Mouse (Mus musculus) gastrocnemius, postnatal 10 days (tissue): ENCODE results near the gene Thra. TPM values are rescaled to one million over a fixed set of nuclear protein-coding genes. Genes with fewer than 3 reads are reported as not detected.
A peak's percentile ranks its signal among the peaks of the same experiment; 100 is the strongest.

Experiments
- DNase-seq: peaks from one replicate; pipeline ENCODE4 v3.0.0; 2021; ENCODE audit warnings: mixed read lengths
- total RNA-seq, 2 experiments: library from RNA; stranded (reverse); gene quantifications; 2 replicates each; pipeline ENCODE4 v1.2.3; 2021

Thra gene
- total RNA-seq, 2 experiments from 2014 or later, result 149 to 169 TPM

DNA sequence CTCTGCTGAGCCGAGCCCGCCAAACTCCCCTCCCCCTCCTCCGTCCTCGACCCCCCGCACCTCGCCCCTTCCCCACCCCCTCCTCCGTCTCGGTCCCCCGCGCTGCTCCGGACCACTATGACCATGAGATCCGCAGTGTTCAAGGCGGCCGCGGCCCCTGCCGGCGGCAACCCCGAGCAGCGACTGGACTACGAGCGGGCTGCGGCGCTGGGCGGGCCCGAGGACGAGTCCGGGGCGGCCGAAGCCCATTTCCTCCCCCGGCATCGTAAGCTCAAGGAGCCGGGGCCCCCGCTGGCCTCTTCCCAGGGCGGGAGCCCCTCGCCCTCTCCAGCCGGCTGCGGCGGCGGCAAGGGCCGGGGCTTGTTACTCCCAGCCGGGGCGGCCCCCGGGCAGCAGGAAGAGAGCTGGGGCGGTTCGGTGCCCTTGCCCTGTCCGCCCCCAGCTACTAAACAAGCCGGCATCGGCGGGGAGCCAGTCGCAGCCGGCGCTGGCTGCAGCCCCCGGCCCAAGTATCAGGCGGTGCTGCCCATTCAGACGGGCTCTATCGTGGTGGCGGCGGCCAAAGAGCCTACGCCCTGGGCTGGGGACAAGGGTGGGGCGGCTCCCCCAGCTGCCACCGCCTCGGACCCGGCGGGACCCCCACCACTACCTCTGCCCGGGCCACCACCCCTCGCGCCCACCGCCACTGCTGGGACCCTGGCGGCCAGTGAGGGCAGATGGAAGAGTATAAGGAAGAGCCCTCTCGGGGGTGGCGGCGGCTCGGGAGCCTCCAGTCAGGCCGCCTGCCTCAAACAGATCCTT is 55.5 kb downstream of the Thra start:
- peak; percentile 65 for DNase-seq

DNA sequence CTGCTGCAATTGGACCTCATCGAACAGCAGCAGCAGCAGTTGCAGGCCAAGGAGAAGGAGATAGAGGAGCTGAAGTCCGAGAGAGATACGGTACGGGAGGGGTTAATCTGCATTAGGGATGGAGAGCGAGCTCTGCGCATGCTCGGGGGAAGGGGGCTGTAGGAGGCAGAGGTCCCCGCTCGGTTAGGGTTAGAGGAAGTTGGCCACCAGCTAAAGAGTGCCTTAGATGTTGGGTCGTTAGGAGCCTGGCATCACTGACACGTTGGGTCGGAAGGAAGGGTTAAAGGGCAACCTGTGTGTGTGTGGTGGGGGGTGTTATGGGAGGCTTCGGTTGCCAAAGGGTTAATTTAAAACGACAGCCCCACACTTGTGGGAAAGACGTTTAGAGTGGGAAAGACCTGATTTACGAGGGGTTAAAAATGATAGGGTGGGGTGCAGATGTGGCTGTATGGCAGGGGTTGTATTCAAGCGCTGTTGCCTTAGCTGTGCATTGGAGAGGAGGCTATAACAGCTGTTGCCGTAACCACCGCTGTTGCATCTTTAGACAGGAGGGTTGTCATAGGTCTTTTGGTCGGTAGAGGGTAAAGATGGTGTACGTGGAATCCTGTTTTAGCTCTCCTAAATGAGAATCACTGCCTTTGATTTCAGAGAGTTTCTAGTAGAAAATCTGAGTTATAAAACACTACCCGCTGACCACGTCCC is 56.2 kb downstream of the Thra start:
- DNase-seq, result peak; percentile 75

- no peak for DNase-seq
Observed at GRCm38 (mm10) chr11:98797306-98797705, 56.9 kb downstream of the Thra start.

GRCm38 (mm10) chr11:98797909-98798308 is 57.5 kb downstream of the Thra start:
- no peak for DNase-seq

- DNase-seq, result no peak
Observed at GRCm38 (mm10) chr11:98804605-98805004, 64.2 kb downstream of the Thra start, which contains the start of gene Casc3. Gene Casc3, plus strand, starts transcription at chr11:98804905.

DNA sequence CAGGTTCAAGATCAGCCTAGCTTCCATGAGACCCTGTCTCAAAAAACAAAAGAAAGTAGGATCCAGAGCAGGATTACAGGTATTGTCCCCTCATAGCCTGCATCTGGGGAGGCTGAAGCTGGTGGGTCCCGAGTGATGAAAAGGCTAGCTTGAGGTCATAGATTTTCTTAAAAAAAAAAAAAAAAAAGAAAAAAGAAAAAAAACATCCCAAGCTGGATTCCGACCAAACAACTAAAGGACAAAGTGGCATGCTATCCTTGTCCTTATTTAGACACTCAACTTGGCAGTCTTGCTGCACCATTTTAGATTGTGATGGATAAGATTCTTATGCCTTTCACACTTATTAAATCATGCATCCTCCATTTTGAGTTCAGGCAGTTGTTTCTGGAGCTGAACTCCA is 68.0 kb downstream of the Thra start:
- no peak for DNase-seq

GRCm38 (mm10) chr11:98809457-98810290 is 69.2 kb downstream of the Thra start:
- DNase-seq, result peak; percentile 97

DNA sequence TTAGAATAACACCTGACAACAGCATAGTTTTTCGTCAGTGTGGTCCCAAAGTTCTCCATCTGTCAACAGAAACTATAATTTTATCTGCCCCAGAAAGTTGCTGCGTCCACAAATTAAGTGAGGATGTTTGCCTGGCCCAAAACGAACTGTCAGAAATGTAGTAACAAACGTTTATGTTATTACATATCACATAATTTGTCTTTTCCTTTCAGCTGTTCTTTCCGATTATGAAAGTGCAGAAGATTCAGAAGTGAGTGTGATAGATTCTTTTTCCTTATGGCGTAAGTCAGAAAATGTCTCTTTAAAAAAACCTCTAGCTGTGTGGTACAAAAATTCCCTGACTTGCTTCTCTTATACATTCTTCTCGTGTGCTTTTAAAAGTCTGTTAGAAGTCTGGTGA is 70.2 kb downstream of the Thra start:
- DNase-seq, result no peak

- DNase-seq, result no peak
Observed at GRCm38 (mm10) chr11:98816706-98817239, 76.3 kb downstream of the Thra start.

Other genes starting within 250 kb of the Thra start
- under 1 TPM; 0.09 to 0.93 TPM for gene Ikzf3, start 194.6 kb upstream of the Thra start, total RNA-seq
- gene Zpbp2, start 189.5 kb upstream of the Thra start, total RNA-seq, result not detected
- 10 to 100 TPM; 20.4 to 23.1 TPM for gene Ormdl3, start 153.3 kb upstream of the Thra start, total RNA-seq
- gene Lrrc3c, start 142.3 kb upstream of the Thra start, total RNA-seq, result not detected
- 10 to 100 TPM in 1 of 2 experiments, 1 to 10 TPM in 1; 8.2 to 10.3 TPM for gene Gm12355, start 115.0 kb upstream of the Thra start, total RNA-seq
- under 1 TPM; 0.45 to 0.47 TPM for gene Gsdma3, start 114.3 kb upstream of the Thra start, total RNA-seq
- gene Gsdma2, start 93.9 kb upstream of the Thra start, total RNA-seq, result not detected
- gene Gsdma, start 76.3 kb upstream of the Thra start, total RNA-seq, result not detected
- gene Psmd3, start 58.1 kb upstream of the Thra start, total RNA-seq, result 100 to 1,000 TPM; 112 to 113 TPM
- gene Csf3, start 39.4 kb upstream of the Thra start, total RNA-seq, result not detected
- 10 to 100 TPM; 47.8 to 52.5 TPM for gene Med24, start 11.2 kb upstream of the Thra start, total RNA-seq
- 10 to 100 TPM; 42.4 to 58.7 TPM for gene Nr1d1, start 34.7 kb downstream of the Thra start, total RNA-seq
- 10 to 100 TPM; 62.6 to 74.1 TPM for gene Msl1, start 54.9 kb downstream of the Thra start, total RNA-seq
- 10 to 100 TPM; 19.1 to 26.2 TPM for gene Casc3, start 64.3 kb downstream of the Thra start, total RNA-seq
- gene Rapgefl1, start 96.1 kb downstream of the Thra start, total RNA-seq, result 1 to 10 TPM; 1.9 to 2.6 TPM
- gene Wipf2, start 123.0 kb downstream of the Thra start, total RNA-seq, result 1 to 10 TPM; 6.3 to 9.0 TPM
- 1 to 10 TPM; 2.3 to 3.5 TPM for gene Cdc6, start 167.2 kb downstream of the Thra start, total RNA-seq
- gene Rara, start 187.2 kb downstream of the Thra start, total RNA-seq, result 10 to 100 TPM; 22.6 to 31.5 TPM
- not detected for gene Gjd3, start 242.4 kb downstream of the Thra start, total RNA-seq